Mouse (Mus musculus) stomach, embryonic 15.5 days (tissue): Measurements from ENCODE around the gene Mansc4. TPM values are rescaled to one million over a fixed set of nuclear protein-coding genes. Genes with fewer than 3 reads are reported as not detected.
A peak's percentile ranks its signal among the peaks of the same experiment; 100 is the strongest.

Experiments
- ATAC-seq: fragments of 200-750 bp; cut with Nextera tagmentation; 2 replicates; pipeline ENCODE4 v1.8.0; 2017; ENCODE audit warnings: low read depth, moderate number of reproducible peaks, moderate TSS enrichment; ENCODE audit not compliant: insufficient read depth, low FRiP score
- H3K27ac ChIP-seq: fragments of 300-500 bp; sonication (generic); 2 replicates; pipeline ENCODE4 v1.5.1; 2015; ENCODE audit warnings: mild to moderate bottlenecking, inconsistent platforms
- H3K27me3 ChIP-seq: fragments of 300-500 bp; sonication (generic); replicated peaks from 2 replicates; pipeline ENCODE4 v1.6.1; 2015; ENCODE audit warnings: inconsistent platforms
- H3K36me3 ChIP-seq: fragments of 300-500 bp; sonication (generic); 2 replicates; pipeline ENCODE4 v1.6.1; 2015; ENCODE audit warnings: inconsistent platforms
- H3K4me1 ChIP-seq: fragments of 300-500 bp; sonication (generic); 2 replicates; pipeline ENCODE4 v1.6.1; 2015; ENCODE audit warnings: inconsistent platforms
- H3K4me2 ChIP-seq: fragments of 300-500 bp; sonication (generic); 2 replicates; pipeline ENCODE4 v1.6.1; 2015; ENCODE audit warnings: mild to moderate bottlenecking, inconsistent platforms
- H3K4me3 ChIP-seq: fragments of 300-500 bp; sonication (generic); replicated peaks from 2 replicates; pipeline ENCODE4 v1.5.1; 2015; ENCODE audit warnings: inconsistent platforms
- H3K9ac ChIP-seq: fragments of 300-500 bp; sonication (generic); 2 replicates; pipeline ENCODE4 v1.6.1; 2015; ENCODE audit warnings: inconsistent platforms
- H3K9me3 ChIP-seq: fragments of 300-500 bp; sonication (generic); 2 replicates; pipeline ENCODE4 v1.6.1; 2016; ENCODE audit warnings: inconsistent platforms
- WGBS: fragments of 180-500 bp; shearing (Covaris S2); methylation state at CpG from one replicate; pipeline ENCODE4 v1.1.7; 2015; 5-methylcytosine and 5-hydroxymethylcytosine counted together
- polyA plus RNA-seq: library from polyadenylated mRNA; unstranded; fragments of >200 nt; fragmentation: Nextera tagmentation; extraction: Ambion mirVana; gene quantifications from 2 replicates; pipeline ENCODE4 v1.2.1, GENCODE M21; 2015

The Mansc4 gene
- polyA plus RNA-seq, 1 experiment from 2014 or later: 3.6 TPM

- Histone ChIP-seq H3K9me3 (no peaks in the 10 kb centered on the region), H3K9ac (no peak overlapping the region), H3K27me3 (no peaks in the 10 kb centered on the region), H3K27ac (no peak overlapping the region), H3K4me3 (no peak overlapping the region), H3K4me2 (no peak overlapping the region), H3K4me1 (peaks cover 31% of the 10 kb centered on the region), H3K36me3 (no peaks in the 10 kb centered on the region)
- WGBS: 66% methylated on average over 3 of the region's 3 CpGs
- no peak for ATAC-seq
Measured at GRCm38 (mm10) chr6:147096934-147097333, 10.1 kb upstream of the Mansc4 start.

- Histone ChIP-seq H3K4me1 (peaks cover 31% of the 10 kb centered on the region), H3K4me2 (no peak overlapping the region), H3K36me3 (no peaks in the 10 kb centered on the region), H3K27ac (no peak overlapping the region), H3K9me3 (no peaks in the 10 kb centered on the region), H3K27me3 (no peaks in the 10 kb centered on the region), H3K4me3 (no peak overlapping the region), H3K9ac (no peak overlapping the region)
- ATAC-seq: no peak
- WGBS: 93% methylated on average over 4 of the region's 4 CpGs
Measured at GRCm38 (mm10) chr6:147096109-147096508, 9.3 kb upstream of the Mansc4 start.

DNA sequence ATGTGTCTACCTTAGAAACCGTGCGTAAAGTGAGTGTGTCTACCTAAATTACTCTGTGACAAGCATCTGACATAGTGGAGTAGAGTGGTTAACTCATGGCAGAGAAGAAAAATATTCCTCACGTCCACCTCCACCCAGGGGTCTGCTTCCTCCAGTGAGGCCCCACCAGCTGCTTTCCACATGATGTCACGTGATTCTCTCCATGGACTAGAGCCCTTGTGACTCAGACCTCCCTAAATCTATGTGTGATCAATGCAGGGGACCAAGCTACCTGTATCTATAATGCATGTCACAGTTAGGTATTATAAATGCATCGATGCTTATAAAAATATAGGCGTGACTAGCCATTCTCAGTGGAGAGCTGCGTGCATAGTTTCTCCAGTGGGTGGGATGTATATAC is 7.9 kb upstream of the Mansc4 start:
- no peaks in the 10 kb centered on the region for H3K36me3 ChIP-seq
- WGBS: 76% methylated on average over 7 of the region's 7 CpGs
- peaks cover 38% of the 10 kb centered on the region for H3K4me1 ChIP-seq
- no peak for ATAC-seq
- H3K4me2 ChIP-seq: no peak overlapping the region
- no peak overlapping the region for H3K27ac ChIP-seq
- no peaks in the 10 kb centered on the region for H3K27me3 ChIP-seq
- H3K9ac ChIP-seq: no peak overlapping the region
- no peak overlapping the region for H3K4me3 ChIP-seq
- H3K9me3 ChIP-seq: no peaks in the 10 kb centered on the region

DNA sequence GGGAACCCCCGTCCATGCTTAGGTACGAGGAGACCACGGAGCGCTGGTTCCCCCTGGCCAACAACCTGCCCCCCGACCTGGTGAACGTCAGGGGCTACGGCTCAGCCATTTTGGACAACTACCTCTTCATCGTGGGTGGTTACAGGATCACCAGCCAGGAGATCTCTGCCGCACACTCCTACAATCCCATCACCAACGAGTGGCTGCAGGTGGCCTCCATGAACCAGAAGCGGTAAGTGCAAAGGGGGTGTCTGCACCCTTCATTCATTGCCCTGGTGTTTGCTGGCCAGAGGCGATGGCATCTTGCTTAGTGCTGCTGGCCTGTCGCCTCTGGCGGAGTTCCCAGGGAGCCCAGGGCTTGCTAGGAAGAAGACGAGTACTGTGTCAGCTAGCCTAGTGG is 5.3 kb upstream of the Mansc4 start:
- no peak for ATAC-seq
- no peaks in the 10 kb centered on the region for H3K36me3 ChIP-seq

GRCm38 (mm10) chr6:147091136-147092120 is 4.6 kb upstream of the Mansc4 start, which contains the start of gene Klhl42:
Klhl42 (plus strand) TSS chr6:147091379.
- H3K27ac ChIP-seq: peak within 1 kb of the TSS; percentile 89
- no peaks in the 10 kb centered on the region for H3K27me3 ChIP-seq
- H3K4me3 ChIP-seq: peak within 1 kb of the TSS; percentile 71
- peak; percentile 90 for ATAC-seq
- peak within 1 kb of the TSS; percentile 87 for H3K9ac ChIP-seq
- under 1% methylated on average over 79 of the region's 99 CpGs for WGBS
- no peaks in the 10 kb centered on the region for H3K36me3 ChIP-seq
- peak within 1 kb of the TSS; percentile 96 for H3K4me2 ChIP-seq
- H3K4me1 ChIP-seq: peaks cover 33% of the 10 kb centered on the region
- H3K9me3 ChIP-seq: no peaks in the 10 kb centered on the region

More for the DNA sequence above, 5.3 kb upstream of the Mansc4 start:
- peaks cover 27% of the 10 kb centered on the region for H3K4me1 ChIP-seq
- H3K9ac ChIP-seq: peak overlapping the region; percentile 87
- H3K27ac ChIP-seq: peak overlapping the region; percentile 89; the same call in 1 of the 2 replicates
- H3K9me3 ChIP-seq: no peaks in the 10 kb centered on the region
- H3K4me3 ChIP-seq: peak overlapping the region; percentile 71
- H3K4me2 ChIP-seq: peak overlapping the region; percentile 96
- WGBS: 4% methylated on average over 15 of the region's 15 CpGs
- no peaks in the 10 kb centered on the region for H3K27me3 ChIP-seq

DNA sequence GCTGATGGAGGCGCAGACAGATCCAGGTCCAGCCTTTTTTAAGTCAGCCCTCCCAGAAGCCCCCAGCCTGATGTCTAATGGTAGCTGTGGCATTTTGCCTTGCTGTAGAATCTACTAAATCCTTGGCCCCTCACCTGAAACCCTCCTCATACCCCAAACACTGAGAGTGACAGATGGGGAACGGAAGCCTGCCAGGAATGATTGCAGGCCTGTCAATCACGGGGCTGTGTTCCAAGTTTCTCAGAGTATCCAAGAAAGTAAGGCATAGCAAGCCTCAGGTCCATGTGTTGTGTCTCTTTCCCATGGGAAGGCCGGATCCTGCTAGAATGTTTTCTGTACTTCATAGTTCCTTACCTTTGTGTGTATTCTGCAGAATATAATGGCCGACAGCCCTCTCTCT is 3.4 kb upstream of the Mansc4 start:
- Histone ChIP-seq H3K36me3 (no peaks in the 10 kb centered on the region), H3K9me3 (no peaks in the 10 kb centered on the region), H3K27ac (no peak overlapping the region), H3K4me2 (peak overlapping the region; percentile 96), H3K4me1 (peaks cover 33% of the 10 kb centered on the region), H3K4me3 (no peak overlapping the region; the same call in 1 of the 2 replicates), H3K27me3 (no peaks in the 10 kb centered on the region), H3K9ac (no peak overlapping the region)
- ATAC-seq: no peak
- 77% methylated on average over 5 of the region's 5 CpGs for WGBS

DNA sequence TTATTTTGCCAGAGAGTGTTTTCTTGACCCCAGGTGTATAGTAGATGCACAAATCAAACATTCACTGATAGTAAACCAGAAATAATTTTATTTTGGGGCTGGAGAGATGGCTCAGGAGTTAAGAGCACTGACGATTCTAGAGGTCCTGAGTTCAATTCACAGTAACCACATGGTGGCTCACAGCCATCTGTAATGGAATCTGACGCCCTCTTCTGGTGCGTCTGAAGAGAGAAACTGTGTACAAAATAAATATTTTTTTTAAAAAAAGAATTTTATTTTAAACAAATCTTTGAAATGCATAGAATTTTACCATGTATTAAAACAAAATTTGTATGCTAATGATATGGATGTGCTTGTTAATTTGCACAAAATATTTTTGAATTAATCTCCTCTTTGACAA is 1.7 kb upstream of the Mansc4 start:
- no peak for ATAC-seq
- no peak overlapping the region for H3K4me3 ChIP-seq
- H3K9me3 ChIP-seq: no peaks in the 10 kb centered on the region
- H3K27ac ChIP-seq: no peak overlapping the region
- H3K4me1 ChIP-seq: peaks cover 23% of the 10 kb centered on the region
- no peaks in the 10 kb centered on the region for H3K36me3 ChIP-seq
- 80% methylated on average over 3 of the region's 3 CpGs for WGBS
- H3K27me3 ChIP-seq: no peaks in the 10 kb centered on the region
- no peak overlapping the region for H3K4me2 ChIP-seq
- H3K9ac ChIP-seq: no peak overlapping the region

DNA sequence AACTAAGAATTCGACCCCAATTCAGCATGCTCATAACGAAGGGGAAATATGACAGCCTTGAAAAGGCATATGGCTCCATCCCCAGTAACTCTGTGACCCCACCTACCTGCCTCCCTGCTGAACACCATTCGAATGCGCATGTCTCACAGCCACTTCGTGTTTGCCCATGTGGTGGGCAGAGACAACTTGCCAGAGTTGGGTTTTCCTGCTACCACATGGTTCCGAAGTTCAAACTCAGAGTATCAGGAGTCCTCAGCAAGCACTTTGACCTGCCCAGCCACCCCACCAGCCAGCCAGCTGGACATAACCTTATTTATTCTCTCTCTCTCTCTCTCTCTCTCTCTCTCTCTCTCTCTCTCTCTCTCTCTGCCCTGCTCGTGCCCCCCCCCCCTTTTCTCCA is 904 bp upstream of the Mansc4 start:
- H3K9ac ChIP-seq: no peak overlapping the region
- H3K9me3 ChIP-seq: no peaks in the 10 kb centered on the region
- ATAC-seq: no peak
- no peak overlapping the region for H3K4me3 ChIP-seq
- H3K27me3 ChIP-seq: no peaks in the 10 kb centered on the region
- peaks cover 18% of the 10 kb centered on the region for H3K4me1 ChIP-seq
- H3K4me2 ChIP-seq: no peak overlapping the region
- no peaks in the 10 kb centered on the region for H3K36me3 ChIP-seq
- WGBS: 49% methylated on average over 7 of the region's 7 CpGs
- H3K27ac ChIP-seq: no peak overlapping the region

DNA sequence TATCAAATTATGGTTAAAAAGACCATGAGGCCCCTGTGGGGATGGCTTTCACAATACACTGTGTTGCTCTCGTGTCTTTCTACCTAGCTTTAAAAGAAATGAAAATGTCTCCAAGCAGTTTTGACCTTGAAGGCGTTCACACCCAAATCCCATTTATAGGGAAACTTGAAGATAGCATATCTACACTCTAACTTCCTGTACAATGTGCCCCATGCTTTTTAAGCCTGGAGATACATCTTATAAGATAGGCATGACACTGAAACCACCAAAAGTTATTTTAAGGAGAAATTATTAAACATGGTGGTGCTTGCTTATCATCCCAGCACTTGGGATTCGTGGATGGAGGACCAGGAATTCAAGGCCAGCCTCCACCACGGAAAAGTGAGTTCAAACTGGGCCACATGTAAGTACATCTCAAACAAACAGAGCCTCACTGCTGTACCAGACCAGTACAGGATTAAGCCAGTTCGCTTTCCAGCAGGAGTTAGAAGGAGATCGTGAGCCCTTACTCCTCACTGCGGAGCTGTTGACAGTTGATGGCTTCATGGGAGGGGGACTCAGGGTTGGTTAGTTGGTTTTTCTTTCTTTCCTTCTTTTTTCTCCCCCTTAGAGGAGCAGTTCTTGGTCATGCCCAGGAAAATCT is 1.3 kb downstream of the Mansc4 start:
- Histone ChIP-seq H3K4me1 (peaks cover 9% of the 10 kb centered on the region; the same call in 1 of the 2 replicates), H3K27ac (no peak overlapping the region), H3K9me3 (no peaks in the 10 kb centered on the region), H3K36me3 (no peaks in the 10 kb centered on the region), H3K4me3 (no peak overlapping the region), H3K9ac (no peak overlapping the region), H3K27me3 (no peaks in the 10 kb centered on the region), H3K4me2 (no peak overlapping the region)
- WGBS: 61% methylated on average over 7 of the region's 7 CpGs
- no peak for ATAC-seq

GRCm38 (mm10) chr6:147079919-147080318 is 6.9 kb downstream of the Mansc4 start:
- no peak overlapping the region for H3K4me3 ChIP-seq
- no peaks in the 10 kb centered on the region for H3K9me3 ChIP-seq
- no peaks in the 10 kb centered on the region for H3K4me1 ChIP-seq
- no peak overlapping the region for H3K27ac ChIP-seq
- no peak overlapping the region for H3K4me2 ChIP-seq
- H3K9ac ChIP-seq: no peak overlapping the region
- ATAC-seq: no peak
- no peaks in the 10 kb centered on the region for H3K27me3 ChIP-seq
- no peaks in the 10 kb centered on the region for H3K36me3 ChIP-seq
- 86% methylated on average over 10 of the region's 10 CpGs for WGBS

DNA sequence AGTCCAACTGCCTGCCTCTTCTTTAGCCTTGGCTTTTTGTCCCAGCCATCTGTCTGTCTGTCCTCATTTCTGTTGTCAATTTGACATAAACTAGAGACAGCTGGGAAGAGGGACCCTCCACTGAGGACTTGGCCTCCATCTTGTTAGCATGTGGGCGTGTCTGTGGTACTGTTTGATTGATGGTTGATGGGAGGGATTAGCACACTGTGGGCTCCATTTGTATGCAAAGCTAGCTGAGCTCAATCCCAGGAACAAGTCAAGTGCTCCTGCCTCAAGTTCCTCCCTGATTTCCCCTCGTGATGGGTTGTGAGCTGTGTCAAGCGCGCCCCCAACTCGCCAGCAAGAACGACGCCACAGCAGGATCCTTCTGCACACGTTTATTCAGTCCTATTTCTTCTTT is 10.0 kb downstream of the Mansc4 start:
- ATAC-seq: no peak
- 79% methylated on average over 8 of the region's 8 CpGs for WGBS
- H3K36me3 ChIP-seq: peaks cover 3% of the 10 kb centered on the region; the same call in 1 of the 2 replicates
- H3K4me2 ChIP-seq: no peak overlapping the region
- no peak overlapping the region for H3K4me3 ChIP-seq
- H3K4me1 ChIP-seq: no peaks in the 10 kb centered on the region
- no peaks in the 10 kb centered on the region for H3K27me3 ChIP-seq
- H3K9ac ChIP-seq: no peak overlapping the region
- H3K9me3 ChIP-seq: no peaks in the 10 kb centered on the region
- no peak overlapping the region for H3K27ac ChIP-seq

GRCm38 (mm10) chr6:147075808-147076387 is 10.9 kb downstream of the Mansc4 start:
- Histone ChIP-seq H3K27me3 (no peaks in the 10 kb centered on the region), H3K9me3 (no peaks in the 10 kb centered on the region), H3K9ac (no peak overlapping the region), H3K4me3 (no peak overlapping the region), H3K4me1 (no peaks in the 10 kb centered on the region), H3K4me2 (no peak overlapping the region), H3K27ac (peak overlapping the region; percentile 42), H3K36me3 (peaks cover 8% of the 10 kb centered on the region; the same call in 1 of the 2 replicates)
- peak; percentile 53; the same call in 1 of the 2 replicates for ATAC-seq
- WGBS: 34% methylated on average over 5 of the region's 5 CpGs
